Mouse (Mus musculus) liver, embryonic 12.5 days (tissue): ENCODE results near the gene Txndc8. TPM values are rescaled to one million over a fixed set of nuclear protein-coding genes. Genes with fewer than 3 reads are reported as not detected.

Source experiments
- ATAC-seq: fragments of 200-750 bp; cut with Nextera tagmentation; 2 replicates; pipeline ENCODE4 v1.8.0; 2017; ENCODE audit warnings: moderate number of reproducible peaks, mild to moderate bottlenecking, moderate library complexity
- H3K27ac ChIP-seq: fragments of 300-500 bp; sonication (generic); 2 replicates; pipeline ENCODE4 v1.5.1; 2016; ENCODE audit warnings: mild to moderate bottlenecking
- H3K27me3 ChIP-seq: fragments of 300-500 bp; sonication (generic); replicated peaks from 2 replicates; pipeline ENCODE4 v1.6.1; 2016; ENCODE audit warnings: mild to moderate bottlenecking, moderate library complexity
- H3K36me3 ChIP-seq: fragments of 300-500 bp; sonication (generic); 2 replicates; pipeline ENCODE4 v1.6.1; 2016; ENCODE audit warnings: mild to moderate bottlenecking, moderate library complexity
- H3K4me1 ChIP-seq: fragments of 300-500 bp; sonication (generic); 2 replicates; pipeline ENCODE4 v1.6.1; 2016
- H3K4me2 ChIP-seq: fragments of 300-500 bp; sonication (generic); 2 replicates; pipeline ENCODE4 v1.6.1; 2016; ENCODE audit warnings: mild to moderate bottlenecking, moderate library complexity
- H3K4me3 ChIP-seq: fragments of 300-500 bp; sonication (generic); 2 replicates; pipeline ENCODE4 v1.5.1; 2016; ENCODE audit warnings: mild to moderate bottlenecking, moderate library complexity
- H3K9ac ChIP-seq: fragments of 300-500 bp; sonication (generic); 2 replicates; pipeline ENCODE4 v1.6.1; 2016; ENCODE audit warnings: mild to moderate bottlenecking, moderate library complexity
- H3K9me3 ChIP-seq: fragments of 300-500 bp; sonication (generic); replicated peaks from 2 replicates; pipeline ENCODE4 v1.6.1; 2016; ENCODE audit warnings: mild to moderate bottlenecking, moderate library complexity
- WGBS: fragments of 180-500 bp; shearing (Covaris S2); methylation state at CpG from one replicate; pipeline ENCODE4 v1.1.7; 2016; ENCODE audit not compliant: insufficient replicate concordance; 5-methylcytosine and 5-hydroxymethylcytosine counted together
- polyA plus RNA-seq: library from polyadenylated mRNA; unstranded; fragments of >200 nt; fragmentation: Nextera tagmentation; extraction: Ambion mirVana; gene quantifications from 2 replicates; pipeline ENCODE4 v1.2.1, GENCODE M21; 2016

Txndc8 gene
- polyA plus RNA-seq, 1 experiment from 2014 or later: not detected

DNA sequence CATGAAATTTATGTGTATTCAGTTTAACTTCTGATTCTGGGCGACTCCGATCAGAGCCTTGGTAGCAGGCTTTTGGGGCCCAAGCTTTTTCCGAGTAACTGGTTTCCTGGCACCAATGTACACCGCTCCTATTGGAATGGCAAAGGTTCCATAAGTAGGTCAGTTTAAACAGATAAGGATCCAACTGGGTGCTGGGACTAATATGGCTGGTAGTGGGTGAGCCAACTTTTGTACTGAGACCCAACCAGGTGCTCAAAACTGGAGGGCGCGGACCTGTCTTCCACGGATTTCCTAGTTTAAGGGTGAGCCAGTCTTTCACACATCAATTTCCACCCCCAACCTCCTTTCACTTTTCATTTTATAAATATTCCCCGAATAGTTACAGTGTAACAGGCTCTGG is 53.9 kb downstream of the Txndc8 start:
- peaks cover 4% of the 10 kb centered on the region; the same call in 1 of the 2 replicates for H3K9me3 ChIP-seq
- peak overlapping the region; percentile 87 for H3K4me2 ChIP-seq
- H3K27me3 ChIP-seq: no peaks in the 10 kb centered on the region
- whole genome bisulfite sequencing: 63% methylated on average over 8 of the region's 8 CpGs
- peaks cover 57% of the 10 kb centered on the region for H3K4me1 ChIP-seq
- no peak for ATAC-seq
- peaks cover 41% of the 10 kb centered on the region for H3K36me3 ChIP-seq
- H3K4me3 ChIP-seq: peak overlapping the region; percentile 79
- peak overlapping the region; percentile 85 for H3K9ac ChIP-seq
- peak overlapping the region; percentile 98 for H3K27ac ChIP-seq

- Histone ChIP-seq H3K27me3 (no peaks in the 10 kb centered on the region), H3K9me3 (peaks cover 4% of the 10 kb centered on the region; the same call in 1 of the 2 replicates), H3K4me1 (peaks cover 57% of the 10 kb centered on the region), H3K27ac (no peak overlapping the region), H3K4me2 (peak overlapping the region; percentile 87), H3K4me3 (peak overlapping the region; percentile 79), H3K9ac (peak overlapping the region; percentile 85; the same call in 1 of the 2 replicates), H3K36me3 (peaks cover 45% of the 10 kb centered on the region)
- WGBS: 73% methylated on average over 6 of the region's 6 CpGs
- no peak for ATAC-seq
Observed at GRCm38 (mm10) chr4:57954580-57954979, 54.3 kb downstream of the Txndc8 start.

DNA sequence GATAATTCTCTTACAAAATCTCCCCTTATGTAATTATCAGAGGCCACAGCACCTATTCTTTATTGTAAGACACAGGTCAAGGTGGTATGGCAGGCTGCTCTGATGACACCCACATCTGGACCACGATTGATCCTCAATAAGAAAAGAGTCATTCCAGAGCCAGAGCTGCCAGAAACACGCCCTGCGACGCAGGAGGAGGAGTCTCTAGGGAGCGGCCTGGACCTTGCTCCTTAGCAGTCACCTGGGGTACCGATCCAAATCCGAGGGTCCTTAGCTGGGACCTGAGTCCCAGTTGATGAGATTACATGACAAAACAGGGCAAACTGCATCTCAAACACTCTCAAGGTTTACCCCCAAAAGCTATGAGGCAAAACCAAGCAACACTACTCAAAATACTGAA is 55.1 kb downstream of the Txndc8 start:
- no peak overlapping the region for H3K27ac ChIP-seq
- H3K27me3 ChIP-seq: no peaks in the 10 kb centered on the region
- H3K9me3 ChIP-seq: peaks cover 4% of the 10 kb centered on the region; the same call in 1 of the 2 replicates
- peaks cover 53% of the 10 kb centered on the region for H3K4me1 ChIP-seq
- no peak for ATAC-seq
- WGBS: 89% methylated on average over 7 of the region's 7 CpGs
- no peak overlapping the region for H3K4me3 ChIP-seq
- H3K9ac ChIP-seq: no peak overlapping the region
- H3K4me2 ChIP-seq: peak overlapping the region; percentile 87
- peaks cover 53% of the 10 kb centered on the region for H3K36me3 ChIP-seq

DNA sequence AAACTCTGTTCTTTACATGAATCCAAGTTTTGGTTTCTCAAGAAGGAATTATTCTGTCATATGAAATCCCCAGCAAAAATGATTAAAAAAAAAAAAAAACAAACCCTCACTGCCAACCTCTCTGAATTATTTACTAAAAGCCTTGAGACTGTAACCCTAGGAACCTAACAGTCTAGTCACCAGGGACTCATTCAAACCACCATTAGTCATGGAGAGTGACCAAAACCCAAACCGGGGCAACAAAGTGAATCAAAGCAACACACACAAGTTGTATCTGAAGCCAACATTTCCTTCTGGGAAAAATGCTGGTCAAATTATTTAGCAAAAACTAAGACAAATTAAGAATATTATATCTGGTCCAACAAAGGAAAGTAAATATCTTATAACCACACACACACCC is 56.0 kb downstream of the Txndc8 start:
- Histone ChIP-seq H3K4me1 (peaks cover 52% of the 10 kb centered on the region), H3K9me3 (peaks cover 4% of the 10 kb centered on the region; the same call in 1 of the 2 replicates), H3K4me3 (no peak overlapping the region), H3K4me2 (no peak overlapping the region), H3K36me3 (peaks cover 62% of the 10 kb centered on the region), H3K27me3 (no peaks in the 10 kb centered on the region), H3K9ac (no peak overlapping the region), H3K27ac (no peak overlapping the region)
- 93% methylated on average over 1 of the region's 1 CpGs for WGBS
- ATAC-seq: no peak

- peaks cover 52% of the 10 kb centered on the region for H3K4me1 ChIP-seq
- no peak overlapping the region for H3K4me3 ChIP-seq
- no peaks in the 10 kb centered on the region for H3K27me3 ChIP-seq
- H3K9me3 ChIP-seq: peaks cover 4% of the 10 kb centered on the region; the same call in 1 of the 2 replicates
- peaks cover 66% of the 10 kb centered on the region for H3K36me3 ChIP-seq
- no peak overlapping the region for H3K9ac ChIP-seq
- H3K4me2 ChIP-seq: no peak overlapping the region
- H3K27ac ChIP-seq: no peak overlapping the region
- no peak for ATAC-seq
- WGBS: 82% methylated on average over 3 of the region's 3 CpGs
Observed at GRCm38 (mm10) chr4:57952416-57952815, 56.5 kb downstream of the Txndc8 start.

- H3K27me3 ChIP-seq: no peaks in the 10 kb centered on the region
- peaks cover 91% of the 10 kb centered on the region for H3K36me3 ChIP-seq
- peaks cover 41% of the 10 kb centered on the region for H3K4me1 ChIP-seq
- H3K4me3 ChIP-seq: no peak overlapping the region
- no peak overlapping the region for H3K4me2 ChIP-seq
- H3K27ac ChIP-seq: no peak overlapping the region
- ATAC-seq: no peak
- H3K9ac ChIP-seq: no peak overlapping the region
- peaks cover 4% of the 10 kb centered on the region; the same call in 1 of the 2 replicates for H3K9me3 ChIP-seq
- whole genome bisulfite sequencing: 93% methylated on average over 6 of the region's 6 CpGs
Observed at GRCm38 (mm10) chr4:57949866-57950265, 59.1 kb downstream of the Txndc8 start.

GRCm38 (mm10) chr4:57947476-57947875 is 61.4 kb downstream of the Txndc8 start:
- Histone ChIP-seq H3K9me3 (peaks cover 4% of the 10 kb centered on the region; the same call in 1 of the 2 replicates), H3K9ac (no peak overlapping the region), H3K27me3 (no peaks in the 10 kb centered on the region), H3K4me3 (no peak overlapping the region), H3K27ac (no peak overlapping the region), H3K36me3 (peaks cover 97% of the 10 kb centered on the region), H3K4me2 (no peak overlapping the region), H3K4me1 (peaks cover 21% of the 10 kb centered on the region; the same call in 1 of the 2 replicates)
- 88% methylated on average over 4 of the region's 4 CpGs for WGBS
- ATAC-seq: no peak

DNA sequence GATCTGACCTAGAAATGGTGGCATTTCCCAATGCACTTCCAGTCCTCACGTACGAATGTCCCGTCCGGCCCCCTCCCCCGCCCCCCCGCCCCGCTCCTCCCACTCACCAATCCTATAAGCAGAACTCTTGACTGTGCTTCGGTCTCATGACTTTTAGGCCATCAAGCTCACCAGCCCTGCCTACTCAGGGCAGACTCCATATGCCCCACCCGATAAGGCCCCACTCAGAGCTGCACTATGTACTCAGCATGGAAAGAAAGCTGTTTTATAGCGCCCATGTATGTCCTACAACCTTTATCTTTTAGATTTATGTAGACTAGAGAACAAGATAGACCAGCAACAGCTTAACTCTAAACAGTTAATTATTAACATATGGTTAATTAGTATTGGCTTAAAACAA is 61.9 kb downstream of the Txndc8 start:
- peaks cover 17% of the 10 kb centered on the region; the same call in 1 of the 2 replicates for H3K4me1 ChIP-seq

DNA sequence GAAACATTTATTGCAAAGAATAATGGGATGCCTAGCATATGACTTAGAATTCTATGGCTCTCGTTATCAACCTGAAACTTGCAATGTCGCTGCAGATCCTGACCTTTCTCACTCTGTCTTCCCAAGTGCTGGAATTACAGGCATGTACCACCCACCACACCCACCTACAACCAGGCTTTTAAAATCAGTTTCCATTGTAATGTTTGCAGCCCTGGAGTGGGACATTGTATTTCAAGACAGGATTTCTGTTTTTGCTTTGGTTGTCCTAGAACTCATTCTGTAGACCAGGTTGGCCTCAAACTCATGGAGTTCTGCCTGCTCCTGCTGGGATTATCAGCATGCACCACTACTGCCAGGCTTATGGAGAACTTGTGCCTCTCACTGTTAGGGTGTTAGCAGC is 66.0 kb downstream of the Txndc8 start:
- peaks cover 5% of the 10 kb centered on the region; the same call in 1 of the 2 replicates for H3K4me1 ChIP-seq
- ATAC-seq: no peak
- WGBS: 73% methylated on average over 2 of the region's 2 CpGs

More for the DNA sequence above, 61.9 kb downstream of the Txndc8 start:
- Histone ChIP-seq H3K4me2 (no peak overlapping the region), H3K27me3 (no peaks in the 10 kb centered on the region), H3K36me3 (peaks cover 93% of the 10 kb centered on the region), H3K9ac (no peak overlapping the region), H3K4me3 (no peak overlapping the region), H3K9me3 (peaks cover 4% of the 10 kb centered on the region; the same call in 1 of the 2 replicates), H3K27ac (no peak overlapping the region)
- 80% methylated on average over 10 of the region's 10 CpGs for WGBS
- ATAC-seq: no peak

DNA sequence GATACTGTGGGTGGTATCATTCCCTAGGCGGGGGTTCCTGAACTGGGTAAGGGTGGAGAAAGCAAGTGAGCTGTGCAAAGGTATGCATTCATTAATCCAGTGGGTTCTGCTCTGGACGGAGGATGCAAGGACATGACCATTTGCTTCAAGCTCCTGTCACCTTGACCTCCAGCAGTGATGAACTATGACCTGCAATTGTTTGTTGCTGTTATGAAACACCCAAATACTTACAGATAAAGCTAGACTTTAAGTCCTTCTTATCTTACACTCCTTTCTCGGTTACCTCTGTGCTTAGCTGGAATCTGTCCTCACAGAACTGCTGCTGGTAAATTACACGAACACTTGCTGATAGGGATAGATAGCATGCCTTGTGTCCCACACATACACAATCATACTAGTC is 68.3 kb downstream of the Txndc8 start:
- H3K4me1 ChIP-seq: no peaks in the 10 kb centered on the region
- no peak overlapping the region for H3K4me3 ChIP-seq
- no peaks in the 10 kb centered on the region for H3K27me3 ChIP-seq
- no peak for ATAC-seq
- no peaks in the 10 kb centered on the region for H3K9me3 ChIP-seq
- peaks cover 30% of the 10 kb centered on the region for H3K36me3 ChIP-seq
- no peak overlapping the region for H3K27ac ChIP-seq
- WGBS: 50% methylated on average over 4 of the region's 4 CpGs
- H3K9ac ChIP-seq: no peak overlapping the region
- no peak overlapping the region for H3K4me2 ChIP-seq

More for the DNA sequence above, 66.0 kb downstream of the Txndc8 start:
- Histone ChIP-seq H3K4me3 (no peak overlapping the region), H3K27ac (no peak overlapping the region), H3K36me3 (peaks cover 52% of the 10 kb centered on the region), H3K27me3 (no peaks in the 10 kb centered on the region), H3K9ac (no peak overlapping the region), H3K9me3 (no peaks in the 10 kb centered on the region), H3K4me2 (no peak overlapping the region)

GRCm38 (mm10) chr4:57937292-57937691 is 71.6 kb downstream of the Txndc8 start:
- H3K4me1 ChIP-seq: no peaks in the 10 kb centered on the region
- H3K27me3 ChIP-seq: no peaks in the 10 kb centered on the region
- no peak overlapping the region for H3K9ac ChIP-seq
- no peak overlapping the region for H3K4me3 ChIP-seq
- no peaks in the 10 kb centered on the region for H3K36me3 ChIP-seq
- 71% methylated on average over 6 of the region's 6 CpGs for WGBS
- H3K9me3 ChIP-seq: no peaks in the 10 kb centered on the region
- H3K4me2 ChIP-seq: no peak overlapping the region
- ATAC-seq: no peak
- no peak overlapping the region for H3K27ac ChIP-seq

DNA sequence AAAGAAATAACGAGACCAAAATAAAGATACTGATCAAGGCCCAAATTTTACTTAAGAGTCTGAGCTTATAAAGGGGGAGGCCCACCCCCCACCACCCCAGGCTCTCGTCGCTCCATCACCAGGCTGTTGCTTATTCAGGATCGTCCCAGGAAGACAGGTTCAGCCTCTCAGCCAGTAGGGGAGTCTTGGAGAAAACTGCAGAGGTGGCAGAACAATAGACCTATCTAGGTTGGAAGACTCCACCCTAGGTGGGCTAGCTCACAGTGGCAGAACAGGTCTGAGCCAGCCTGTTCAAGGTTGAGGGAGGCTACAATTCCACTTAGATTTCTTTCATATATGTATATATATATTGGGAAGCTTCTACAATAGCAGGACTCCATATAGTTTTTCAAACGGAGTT is 74.7 kb downstream of the Txndc8 start:
- H3K36me3 ChIP-seq: no peaks in the 10 kb centered on the region
- ATAC-seq: no peak
- no peaks in the 10 kb centered on the region for H3K9me3 ChIP-seq
- H3K4me1 ChIP-seq: no peaks in the 10 kb centered on the region
- H3K4me3 ChIP-seq: no peak overlapping the region
- H3K27me3 ChIP-seq: no peaks in the 10 kb centered on the region
- no peak overlapping the region for H3K27ac ChIP-seq
- H3K9ac ChIP-seq: no peak overlapping the region
- H3K4me2 ChIP-seq: no peak overlapping the region
- 53% methylated on average over 5 of the region's 5 CpGs for WGBS
